Mouse (Mus musculus) thymus, postnatal 25 days (tissue): ENCODE measurements at regions not wholly inside any gene's neighbourhood (a gene's known extent, or its start where the extent isn't known, plus 50 kb on each side); places are given as distances from the start of the nearest gene placed in this dataset.
A peak's percentile ranks its signal among the peaks of the same experiment; 100 is the strongest.
"Not testable (repeated sequence)": the region's sequence is repeated elsewhere in the genome, so short reads cannot be mapped to it uniquely, and the experiment has no call there.

Experiments
- DNase-seq: peaks from one replicate; pipeline ENCODE4 v3.0.0; 2022

GRCm38 (mm10) chr6:67954570-67954969 is 419.0 kb upstream of the Tacstd2 start:
- not testable (repeated sequence) for DNase-seq

GRCm38 (mm10) chr6:67931499-67931898 is 395.9 kb upstream of the Tacstd2 start:
- not testable (repeated sequence) for DNase-seq

- DNase-seq = no peak
These were observed 386.9 kb upstream of the Tacstd2 start for GRCm38 (mm10) chr6:67922537-67922936.

- DNase-seq = no peak
These were observed 378.3 kb upstream of the Tacstd2 start for GRCm38 (mm10) chr6:67913903-67914302.

GRCm38 (mm10) chr6:67913309-67913708 is 377.7 kb upstream of the Tacstd2 start:
- DNase-seq = no peak

- DNase-seq = no peak
These were observed 360.9 kb upstream of the Tacstd2 start for GRCm38 (mm10) chr6:67896495-67896894.

GRCm38 (mm10) chr6:67895858-67896257 is 360.3 kb upstream of the Tacstd2 start:
- DNase-seq = no peak

GRCm38 (mm10) chr6:67887586-67887985 is 352.0 kb upstream of the Tacstd2 start:
- no peak for DNase-seq

GRCm38 (mm10) chr6:67884893-67885292 is 349.3 kb upstream of the Tacstd2 start:
- DNase-seq = no peak

GRCm38 (mm10) chr6:67881476-67881875 is 345.9 kb upstream of the Tacstd2 start:
- not testable (repeated sequence) for DNase-seq

GRCm38 (mm10) chr6:67857945-67858344 is 322.3 kb upstream of the Tacstd2 start:
- not testable (repeated sequence) for DNase-seq

- DNase-seq = not testable (repeated sequence)
These were observed 303.9 kb upstream of the Tacstd2 start for GRCm38 (mm10) chr6:67839486-67839885.

- DNase-seq = peak; percentile 8
These were observed 276.9 kb upstream of the Tacstd2 start for GRCm38 (mm10) chr6:67812478-67812877.

- DNase-seq = no peak
These were observed 255.8 kb upstream of the Tacstd2 start for GRCm38 (mm10) chr6:67791393-67791792.

GRCm38 (mm10) chr6:67790742-67791141 is 255.1 kb upstream of the Tacstd2 start:
- no peak for DNase-seq

GRCm38 (mm10) chr6:67787091-67787765 is 251.6 kb upstream of the Tacstd2 start:
- no peak for DNase-seq

GRCm38 (mm10) chr6:67778883-67779282 is 243.3 kb upstream of the Tacstd2 start:
- no peak for DNase-seq

GRCm38 (mm10) chr6:67754102-67754501 is 218.5 kb upstream of the Tacstd2 start:
- not testable (repeated sequence) for DNase-seq

- DNase-seq = no peak
These were observed 190.0 kb upstream of the Tacstd2 start for GRCm38 (mm10) chr6:67725611-67726010.

- DNase-seq = peak; percentile 9
These were observed 163.4 kb upstream of the Tacstd2 start for GRCm38 (mm10) chr6:67698952-67699351.

- DNase-seq = not testable (repeated sequence)
These were observed 155.4 kb upstream of the Tacstd2 start for GRCm38 (mm10) chr6:67690997-67691396.

GRCm38 (mm10) chr6:67683105-67683504 is 147.5 kb upstream of the Tacstd2 start:
- not testable (repeated sequence) for DNase-seq

GRCm38 (mm10) chr6:67681641-67682040 is 146.0 kb upstream of the Tacstd2 start:
- not testable (repeated sequence) for DNase-seq

GRCm38 (mm10) chr6:67679106-67679505 is 143.5 kb upstream of the Tacstd2 start:
- not testable (repeated sequence) for DNase-seq

GRCm38 (mm10) chr6:67674717-67675116 is 139.1 kb upstream of the Tacstd2 start:
- DNase-seq = not testable (repeated sequence)
